Mouse (Mus musculus) ES-Bruce4 (cell line): ENCODE measurements around the gene Smim1.

Source experiments
- CTCF ChIP-seq: IDR thresholded peaks from one replicate; pipeline ENCODE4 v1.8.1; 2011; ENCODE audit warnings: low read depth, low read length
- EP300 ChIP-seq: IDR thresholded peaks from 2 replicates; pipeline ENCODE4 v1.6.1; 2011; ENCODE audit warnings: low read depth, low read length; ENCODE audit not compliant: insufficient read depth
- POLR2A ChIP-seq: IDR thresholded peaks from one replicate; pipeline ENCODE4 v1.8.1; 2011; ENCODE audit warnings: low read length; ENCODE audit not compliant: insufficient read depth

DNA sequence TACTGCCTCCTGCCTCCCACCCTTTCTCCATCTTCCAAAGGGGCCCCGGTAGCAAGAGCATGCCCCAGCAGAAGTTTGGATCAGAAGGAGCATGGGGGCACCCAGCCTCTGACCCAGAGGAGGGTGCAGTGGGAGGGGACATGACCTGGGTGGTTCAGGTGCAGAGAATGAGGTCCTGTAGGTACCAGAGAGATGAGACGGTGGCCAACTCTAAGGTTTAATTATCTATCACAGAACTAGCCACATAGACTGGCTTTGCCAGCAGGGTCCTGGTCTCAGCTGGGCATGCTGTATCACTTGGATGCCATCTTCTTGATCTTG is 371 bp upstream of the Smim1 start:
- TF ChIP-seq POLR2A: no peak
- TF ChIP-seq CTCF: no peak
- TF ChIP-seq EP300: no peak
